Mouse (Mus musculus): ENCODE measurements around the gene Gli3. TPM values are rescaled to one million over a fixed set of nuclear protein-coding genes. Genes with fewer than 3 reads are reported as not detected.
A peak's percentile ranks its signal among the peaks of the same experiment; 100 is the strongest.

Gli3 gene
- polyA plus RNA-seq, 1 experiment from 2014 or later, result 4.8 TPM

GRCm38 (mm10) chr13:15474393-15474792, 11.4 kb downstream of the Gli3 start:
- H3K4me2 ChIP-seq (ENCODE audit: low read length), result no peak overlapping the region
- H3K4me1 ChIP-seq (ENCODE audit: control insufficient read depth, insufficient read depth, low read length), result peaks cover 7% of the 10 kb centered on the region; the same call in 1 of the 2 replicates
- H3K36me3 ChIP-seq (ENCODE audit: control insufficient read depth, insufficient read depth, low read length), result no peaks in the 10 kb centered on the region
- H3K27me3 ChIP-seq (ENCODE audit: control insufficient read depth, insufficient read depth, low read depth, low read length), result no peaks in the 10 kb centered on the region
- ATAC-seq, result no peak
- no peak overlapping the region for H3K9ac ChIP-seq (ENCODE audit: low read depth, low read length)
- WGBS, result 68% methylated on average over 2 of the region's 2 CpGs
- no peaks in the 10 kb centered on the region for H3K9me3 ChIP-seq (replicated peaks; ENCODE audit: control insufficient read depth, low read length, poor library complexity, severe bottlenecking)
- no peak overlapping the region for H3K4me3 ChIP-seq (ENCODE audit: low read depth, low read length)
- no peak overlapping the region for H3K27ac ChIP-seq (ENCODE audit: low read length)

- no peaks in the 10 kb centered on the region for H3K36me3 ChIP-seq (ENCODE audit: control insufficient read depth, insufficient read depth, low read length)
- 18% methylated on average over 14 of the region's 14 CpGs for WGBS
- peaks cover 15% of the 10 kb centered on the region; the same call in 1 of the 2 replicates for H3K4me1 ChIP-seq (ENCODE audit: control insufficient read depth, insufficient read depth, low read length)
- H3K4me3 ChIP-seq (ENCODE audit: low read depth, low read length), result no peak overlapping the region
- peak overlapping the region; percentile 16; the same call in 1 of the 2 replicates for H3K4me2 ChIP-seq (ENCODE audit: low read length)
- H3K9ac ChIP-seq (ENCODE audit: low read depth, low read length), result no peak overlapping the region
- H3K27me3 ChIP-seq (ENCODE audit: control insufficient read depth, insufficient read depth, low read depth, low read length), result no peaks in the 10 kb centered on the region
- peak; percentile 54; the same call in 1 of the 2 replicates for ATAC-seq
- no peaks in the 10 kb centered on the region for H3K9me3 ChIP-seq (replicated peaks; ENCODE audit: control insufficient read depth, low read length, poor library complexity, severe bottlenecking)
- peak overlapping the region; percentile 39; the same call in 1 of the 2 replicates for H3K27ac ChIP-seq (ENCODE audit: low read length)
These were observed 23.2 kb downstream of the Gli3 start for GRCm38 (mm10) chr13:15486033-15486891.

GRCm38 (mm10) chr13:15487334-15487733, 24.3 kb downstream of the Gli3 start:
- H3K9me3 ChIP-seq (replicated peaks; ENCODE audit: control insufficient read depth, low read length, poor library complexity, severe bottlenecking), result no peaks in the 10 kb centered on the region
- H3K27me3 ChIP-seq (ENCODE audit: control insufficient read depth, insufficient read depth, low read depth, low read length), result no peaks in the 10 kb centered on the region
- H3K9ac ChIP-seq (ENCODE audit: low read depth, low read length), result no peak overlapping the region
- no peaks in the 10 kb centered on the region for H3K36me3 ChIP-seq (ENCODE audit: control insufficient read depth, insufficient read depth, low read length)
- no peak overlapping the region for H3K4me3 ChIP-seq (ENCODE audit: low read depth, low read length)
- H3K27ac ChIP-seq (ENCODE audit: low read length), result no peak overlapping the region
- WGBS, result 9% methylated on average over 7 of the region's 7 CpGs
- peaks cover 15% of the 10 kb centered on the region; the same call in 1 of the 2 replicates for H3K4me1 ChIP-seq (ENCODE audit: control insufficient read depth, insufficient read depth, low read length)
- H3K4me2 ChIP-seq (ENCODE audit: low read length), result no peak overlapping the region
- 0 out of 2 replicates have a peak, but pooled peaks have one; percentile 43 for ATAC-seq

GRCm38 (mm10) chr13:15488065-15488464, 25.0 kb downstream of the Gli3 start:
- no peaks in the 10 kb centered on the region for H3K36me3 ChIP-seq (ENCODE audit: control insufficient read depth, insufficient read depth, low read length)
- H3K9me3 ChIP-seq (replicated peaks; ENCODE audit: control insufficient read depth, low read length, poor library complexity, severe bottlenecking), result no peaks in the 10 kb centered on the region
- no peaks in the 10 kb centered on the region for H3K27me3 ChIP-seq (ENCODE audit: control insufficient read depth, insufficient read depth, low read depth, low read length)
- ATAC-seq, result no peak
- H3K4me3 ChIP-seq (ENCODE audit: low read depth, low read length), result no peak overlapping the region
- WGBS, result 44% methylated on average over 1 of the region's 1 CpGs
- no peak overlapping the region for H3K27ac ChIP-seq (ENCODE audit: low read length)
- no peak overlapping the region for H3K9ac ChIP-seq (ENCODE audit: low read depth, low read length)
- peaks cover 15% of the 10 kb centered on the region; the same call in 1 of the 2 replicates for H3K4me1 ChIP-seq (ENCODE audit: control insufficient read depth, insufficient read depth, low read length)
- H3K4me2 ChIP-seq (ENCODE audit: low read length), result no peak overlapping the region

GRCm38 (mm10) chr13:15495820-15496219, 32.8 kb downstream of the Gli3 start:
- no peak for ATAC-seq
- WGBS, result 95% methylated on average over 4 of the region's 4 CpGs

GRCm38 (mm10) chr13:15498338-15498737, 35.3 kb downstream of the Gli3 start:
- Histone ChIP-seq H3K9me3 (replicated peaks; ENCODE audit: control insufficient read depth, low read length, poor library complexity, severe bottlenecking) (no peaks in the 10 kb centered on the region), H3K4me3 (ENCODE audit: low read depth, low read length) (no peak overlapping the region), H3K27me3 (ENCODE audit: control insufficient read depth, insufficient read depth, low read depth, low read length) (no peaks in the 10 kb centered on the region), H3K4me2 (ENCODE audit: low read length) (no peak overlapping the region), H3K36me3 (ENCODE audit: control insufficient read depth, insufficient read depth, low read length) (no peaks in the 10 kb centered on the region), H3K4me1 (ENCODE audit: control insufficient read depth, insufficient read depth, low read length) (no peaks in the 10 kb centered on the region), H3K9ac (ENCODE audit: low read depth, low read length) (no peak overlapping the region), H3K27ac (ENCODE audit: low read length) (no peak overlapping the region)
- WGBS, result 70% methylated on average over 4 of the region's 4 CpGs
- ATAC-seq, result no peak

More at GRCm38 (mm10) chr13:15495820-15496219, 32.8 kb downstream of the Gli3 start:
- Histone ChIP-seq H3K9ac (ENCODE audit: low read depth, low read length) (no peak overlapping the region), H3K36me3 (ENCODE audit: control insufficient read depth, insufficient read depth, low read length) (no peaks in the 10 kb centered on the region), H3K4me1 (ENCODE audit: control insufficient read depth, insufficient read depth, low read length) (no peaks in the 10 kb centered on the region), H3K27ac (ENCODE audit: low read length) (no peak overlapping the region), H3K9me3 (replicated peaks; ENCODE audit: control insufficient read depth, low read length, poor library complexity, severe bottlenecking) (no peaks in the 10 kb centered on the region), H3K4me3 (ENCODE audit: low read depth, low read length) (no peak overlapping the region), H3K27me3 (ENCODE audit: control insufficient read depth, insufficient read depth, low read depth, low read length) (no peaks in the 10 kb centered on the region), H3K4me2 (ENCODE audit: low read length) (no peak overlapping the region)

GRCm38 (mm10) chr13:15510925-15511324, 47.9 kb downstream of the Gli3 start:
- Histone ChIP-seq H3K4me2 (ENCODE audit: low read length) (no peak overlapping the region), H3K9ac (ENCODE audit: low read depth, low read length) (no peak overlapping the region), H3K9me3 (replicated peaks; ENCODE audit: control insufficient read depth, low read length, poor library complexity, severe bottlenecking) (no peaks in the 10 kb centered on the region), H3K4me3 (ENCODE audit: low read depth, low read length) (no peak overlapping the region), H3K27ac (ENCODE audit: low read length) (no peak overlapping the region), H3K4me1 (ENCODE audit: control insufficient read depth, insufficient read depth, low read length) (peaks cover 4% of the 10 kb centered on the region), H3K27me3 (ENCODE audit: control insufficient read depth, insufficient read depth, low read depth, low read length) (no peaks in the 10 kb centered on the region), H3K36me3 (ENCODE audit: control insufficient read depth, insufficient read depth, low read length) (no peaks in the 10 kb centered on the region)
- no peak for ATAC-seq

- Histone ChIP-seq H3K27me3 (ENCODE audit: control insufficient read depth, insufficient read depth, low read depth, low read length) (no peaks in the 10 kb centered on the region), H3K36me3 (ENCODE audit: control insufficient read depth, insufficient read depth, low read length) (no peaks in the 10 kb centered on the region), H3K4me2 (ENCODE audit: low read length) (no peak overlapping the region), H3K4me1 (ENCODE audit: control insufficient read depth, insufficient read depth, low read length) (peaks cover 5% of the 10 kb centered on the region), H3K9me3 (replicated peaks; ENCODE audit: control insufficient read depth, low read length, poor library complexity, severe bottlenecking) (no peaks in the 10 kb centered on the region), H3K9ac (ENCODE audit: low read depth, low read length) (no peak overlapping the region), H3K4me3 (ENCODE audit: low read depth, low read length) (no peak overlapping the region), H3K27ac (ENCODE audit: low read length) (no peak overlapping the region)
- no peak for ATAC-seq
- 44% methylated on average over 5 of the region's 5 CpGs for WGBS
These were observed 50.1 kb downstream of the Gli3 start for GRCm38 (mm10) chr13:15513114-15513513.

GRCm38 (mm10) chr13:15514082-15514481, 51.0 kb downstream of the Gli3 start:
- H3K27me3 ChIP-seq (ENCODE audit: control insufficient read depth, insufficient read depth, low read depth, low read length), result no peaks in the 10 kb centered on the region
- H3K36me3 ChIP-seq (ENCODE audit: control insufficient read depth, insufficient read depth, low read length), result no peaks in the 10 kb centered on the region
- H3K9me3 ChIP-seq (replicated peaks; ENCODE audit: control insufficient read depth, low read length, poor library complexity, severe bottlenecking), result no peaks in the 10 kb centered on the region
- no peak overlapping the region for H3K27ac ChIP-seq (ENCODE audit: low read length)
- H3K4me2 ChIP-seq (ENCODE audit: low read length), result no peak overlapping the region
- peaks cover 5% of the 10 kb centered on the region for H3K4me1 ChIP-seq (ENCODE audit: control insufficient read depth, insufficient read depth, low read length)
- 90% methylated on average over 8 of the region's 8 CpGs for WGBS
- no peak for ATAC-seq
- no peak overlapping the region for H3K9ac ChIP-seq (ENCODE audit: low read depth, low read length)
- no peak overlapping the region for H3K4me3 ChIP-seq (ENCODE audit: low read depth, low read length)

Measured in midbrain, embryonic 16.5 days (tissue).